Mouse (Mus musculus) left cerebral cortex, adult 18-20 months (tissue): ENCODE data around the gene 2210011C24Rik. TPM values are rescaled to one million over a fixed set of nuclear protein-coding genes. Genes with fewer than 3 reads are reported as not detected.

Experiments
- DNase-seq, 2 experiments: peaks; one replicate each; pipeline ENCODE4 v3.0.0; 2021 to 2022; ENCODE audit warnings: low spot score in 2 of 2, mixed read lengths in 1 of 2
- microRNA-seq, 2 experiments: library from miRNA; unstranded; fragments of <30 nt; microRNA quantifications; one replicate each; pipeline ENCODE4 v1.2.0; 2021
- total RNA-seq, 2 experiments: library from RNA; stranded (reverse); gene quantifications; 2 replicates each; pipeline ENCODE4 v1.2.3; 2021

The 2210011C24Rik gene
- total RNA-seq, 2 experiments from 2014 or later, result 0.61 TPM; not detected in 1

GRCm38 (mm10) chr8:83967701-83968100 is 44.3 kb downstream of the 2210011C24Rik start:
- no peak for DNase-seq

- no peak for DNase-seq
Observed at GRCm38 (mm10) chr8:83964015-83964765, 47.8 kb downstream of the 2210011C24Rik start.

Small RNAs within 50 kb of the gene (microRNA-seq; reads per million reads assigned to microRNA genes)
- 1.7 reads per million in 2 experiments for gene Mir1199
- gene Mir8111, result 9.9 to 10.7 reads per million in 2 experiments

Other genes starting within 250 kb of the 2210011C24Rik start
- gene Adgrl1, start 112.1 kb downstream of the 2210011C24Rik start, total RNA-seq, result 100 to 1,000 TPM; 348 to 367 TPM
- under 1 TPM; 0.53 to 0.66 TPM for gene Gm10644, start 57.0 kb downstream of the 2210011C24Rik start, total RNA-seq
- under 1 TPM; 0.37 to 0.42 TPM for gene Asf1b, start 56.7 kb downstream of the 2210011C24Rik start, total RNA-seq
- gene Prkaca, start 39.2 kb downstream of the 2210011C24Rik start, total RNA-seq, result 100 to 1,000 TPM; 259 to 269 TPM
- gene Samd1, start 14.5 kb downstream of the 2210011C24Rik start, total RNA-seq, result 10 to 100 TPM; 45.1 to 45.4 TPM
- under 1 TPM; 0.42 to 0.53 TPM for gene 1700067K01Rik, start 10.7 kb downstream of the 2210011C24Rik start, total RNA-seq
- 1 to 10 TPM; 1.8 to 2.7 TPM for gene Palm3, start 9.3 kb upstream of the 2210011C24Rik start, total RNA-seq
- under 1 TPM; 0.30 to 0.52 TPM for gene Il27ra, start 30.4 kb upstream of the 2210011C24Rik start, total RNA-seq
- gene Rln3, start 32.8 kb upstream of the 2210011C24Rik start, total RNA-seq, result not detected
- gene Gm10643, start 53.0 kb upstream of the 2210011C24Rik start, total RNA-seq, result 1 to 10 TPM; 2.9 to 3.5 TPM
- 10 to 100 TPM; 23.1 to 25.3 TPM for gene Rfx1, start 54.7 kb upstream of the 2210011C24Rik start, total RNA-seq
- 10 to 100 TPM; 17.7 to 18.2 TPM for gene Dcaf15, start 92.6 kb upstream of the 2210011C24Rik start, total RNA-seq
- not detected for gene Podnl1, start 113.8 kb upstream of the 2210011C24Rik start, total RNA-seq
- 10 to 100 TPM; 47.1 to 55.6 TPM for gene Cc2d1a, start 135.8 kb upstream of the 2210011C24Rik start, total RNA-seq
- 1 to 10 TPM; 2.0 to 3.1 TPM for gene 4930432K21Rik, start 135.9 kb upstream of the 2210011C24Rik start, total RNA-seq
- gene Nanos3, start 173.0 kb upstream of the 2210011C24Rik start, total RNA-seq, result 1 to 10 TPM in 1 of 2 experiments, under 1 TPM in 1; 0.70 to 2.0 TPM
- gene Zswim4, start 224.9 kb upstream of the 2210011C24Rik start, total RNA-seq, result 10 to 100 TPM; 16.8 to 19.1 TPM
- gene D8Ertd738e, start 237.5 kb upstream of the 2210011C24Rik start, total RNA-seq, result 100 to 1,000 TPM; 136 to 146 TPM
- 10 to 100 TPM; 13.2 to 15.6 TPM for gene Mri1, start 245.2 kb upstream of the 2210011C24Rik start, total RNA-seq